Mouse (Mus musculus): ENCODE results near the gene En1.

DNA sequence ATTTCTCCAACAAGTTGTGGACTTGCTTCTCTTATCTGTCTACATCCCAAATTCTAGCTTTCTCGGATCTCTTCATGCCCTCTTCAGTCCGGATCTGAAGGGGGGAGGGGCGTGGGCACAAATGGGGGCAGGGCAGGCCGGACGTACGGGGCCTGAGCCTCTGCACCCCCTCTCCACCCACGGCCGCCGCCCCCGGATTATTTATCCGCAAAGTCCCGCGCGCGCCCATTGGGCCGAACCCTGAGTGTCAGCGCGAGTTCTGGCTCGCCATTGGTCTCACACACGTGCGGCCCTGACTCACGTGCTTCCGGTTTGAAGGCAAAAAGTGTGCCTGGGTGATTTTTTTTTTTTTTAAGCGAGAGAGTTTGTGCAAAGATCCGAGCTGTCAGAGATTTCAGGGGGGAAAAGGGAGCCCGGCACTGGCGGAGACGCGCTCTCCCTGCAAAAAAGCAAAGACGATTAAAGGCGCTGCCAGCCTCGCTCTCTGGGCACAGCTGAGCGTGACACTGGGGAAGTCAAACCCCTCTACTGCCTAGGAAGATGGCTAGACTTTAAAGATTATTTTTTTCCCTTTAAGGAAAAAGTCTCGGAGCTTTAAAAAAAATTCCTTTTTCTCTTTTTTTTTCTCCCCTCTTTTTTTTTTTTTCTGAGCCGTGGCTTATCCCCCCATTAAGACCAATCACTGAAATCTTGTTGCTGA, at the start of gene En1:
- TF ChIP-seq CTCF (IDR thresholded peaks at IDR 0.05; ENCODE audit: low read depth) (no peak), EP300 (IDR thresholded peaks at IDR 0.05; ENCODE audit: low read depth) (no peak)

All from heart, postnatal 0 days (tissue).